ENCODE assay signal across 8 mouse cellular contexts in genomic region chr7:58399651-58400050, GRCm38 (mm10).
DNase-seq lines count a peak whose midpoint lies in the region; ATAC-seq and TF ChIP-seq lines count a peak whose summit lies in the region.

No protein-coding gene starts in this region.

- WGBS in hindbrain, postnatal 0 days = 22% methylated on average over 5 of the region's 5 CpGs
- 23% methylated on average over 5 of the region's 5 CpGs for WGBS in midbrain, embryonic 15.5 days

- H3K4me1 ChIP-seq in hindbrain, postnatal 0 days (ENCODE audit: insufficient read depth, low read length) = peaks cover 3% of the 10 kb centered on the region; the same call in 1 of the 2 replicates
- peaks cover 17% of the 10 kb centered on the region for H3K4me1 ChIP-seq in midbrain, embryonic 15.5 days

- H3K9ac ChIP-seq in hindbrain, postnatal 0 days (replicated peaks; ENCODE audit: low read length) = peak overlapping the region; percentile 44
- H3K9ac ChIP-seq in midbrain, embryonic 15.5 days = peak overlapping the region; percentile 34

- no peak for TF ChIP-seq CTCF in hindbrain, postnatal 0 days (IDR thresholded peaks at IDR 0.05; ENCODE audit: low read depth)

- peak overlapping the region; percentile 56 for H3K27ac ChIP-seq in hindbrain, postnatal 0 days
- peak overlapping the region; percentile 71 for H3K27ac ChIP-seq in midbrain, embryonic 15.5 days

- ATAC-seq in common myeloid progenitor, adult 5-6 weeks (replicated peaks; ENCODE audit: low read depth, poor library complexity, severe bottlenecking) = peak; percentile 15; the same call in 1 of the 2 replicates
- ATAC-seq in hindbrain, postnatal 0 days = no peak
- ATAC-seq in midbrain, embryonic 15.5 days (replicated peaks) = peak; percentile 41

- no peaks in the 10 kb centered on the region for H3K36me3 ChIP-seq in hindbrain, postnatal 0 days (ENCODE audit: insufficient read depth, low read length)
- H3K36me3 ChIP-seq in midbrain, embryonic 15.5 days (replicated peaks) = no peaks in the 10 kb centered on the region

- H3K9me3 ChIP-seq in hindbrain, postnatal 0 days (ENCODE audit: low read length) = no peaks in the 10 kb centered on the region
- no peaks in the 10 kb centered on the region for H3K9me3 ChIP-seq in midbrain, embryonic 15.5 days

- peak overlapping the region; percentile 44 for H3K4me3 ChIP-seq in hindbrain, postnatal 0 days (ENCODE audit: low read length)
- H3K4me3 ChIP-seq in midbrain, embryonic 15.5 days = peak overlapping the region; percentile 48

- no peaks in the 10 kb centered on the region for H3K27me3 ChIP-seq in hindbrain, postnatal 0 days (ENCODE audit: insufficient read depth, low read length)
- H3K27me3 ChIP-seq in midbrain, embryonic 15.5 days (replicated peaks) = no peaks in the 10 kb centered on the region

- peak overlapping the region; percentile 60 for H3K4me2 ChIP-seq in hindbrain, postnatal 0 days (ENCODE audit: low read depth, low read length)
- H3K4me2 ChIP-seq in midbrain, embryonic 15.5 days = peak overlapping the region; percentile 60

- DNase-seq in layer of hippocampus, adult 11-12 months (ENCODE audit: low spot score) = peak; percentile 6
- DNase-seq in layer of hippocampus, adult 18-20 months (ENCODE audit: low spot score in 2 of 2) = no peak
- DNase-seq in hindbrain, postnatal 0 days (ENCODE audit: low spot score) = peak; percentile 46
- no peak for DNase-seq in MN1 (ENCODE audit: low spot score)
- no peak for DNase-seq in frontal cortex, adult 2 months (ENCODE audit: extremely low spot score in 1 of 2, low spot score in 1 of 2)
- no peak for DNase-seq in urinary bladder, adult 18-20 months (ENCODE audit: low spot score in 2 of 2)

Comparison
In these comparisons a context has a peak if more than half of its experiments do, and no peak if none do; other contexts are left out.
1. DNase-seq: peak in layer of hippocampus, adult 11-12 months (single experiment) and hindbrain, postnatal 0 days (single experiment); none in layer of hippocampus, adult 18-20 months (0 of 2), MN1 (single experiment), frontal cortex, adult 2 months (0 of 2) and urinary bladder, adult 18-20 months (0 of 2).